Mouse (Mus musculus) small intestine, adult 2 months (tissue): ENCODE data around the gene Psma2. TPM values are rescaled to one million over a fixed set of nuclear protein-coding genes. Genes with fewer than 3 reads are reported as not detected.

Experiments used
- H3K27ac ChIP-seq: fragments of 200-500 bp; 2 replicates; pipeline ENCODE4 v1.5.1; 2012; ENCODE audit warnings: low read depth, low read length, control low read depth, inconsistent platforms; ENCODE audit not compliant: insufficient read depth
- H3K27me3 ChIP-seq: fragments of 200-500 bp; 2 replicates; pipeline ENCODE4 v1.6.1; 2012; ENCODE audit warnings: mild to moderate bottlenecking, moderate library complexity, low read length, inconsistent platforms; ENCODE audit not compliant: control insufficient read depth, insufficient read depth
- H3K36me3 ChIP-seq: fragments of 200-500 bp; 2 replicates; pipeline ENCODE4 v1.6.1; 2012; ENCODE audit warnings: mild to moderate bottlenecking, low read length, control low read depth, inconsistent platforms; ENCODE audit not compliant: control insufficient read depth, insufficient read depth
- H3K4me1 ChIP-seq: fragments of 200-500 bp; 2 replicates; pipeline ENCODE4 v1.6.1; 2012; ENCODE audit warnings: low read length, inconsistent platforms, mixed read lengths; ENCODE audit not compliant: control insufficient read depth, insufficient read depth, insufficient read length
- H3K4me3 ChIP-seq: fragments of 200-500 bp; 2 replicates; pipeline ENCODE4 v1.5.1; 2012; ENCODE audit warnings: low read depth, mild to moderate bottlenecking, control low read depth, inconsistent platforms, low read length, moderate library complexity
- CTCF ChIP-seq: fragments of 200-500 bp; IDR thresholded peaks from 2 replicates; pipeline ENCODE4 v1.5.1; 2012; ENCODE audit warnings: low read depth, mild to moderate bottlenecking, control low read depth, inconsistent platforms, low read length, moderate library complexity, mixed read lengths; ENCODE audit not compliant: insufficient replicate concordance, insufficient read length; ENCODE audit errors: extremely low read depth
- POLR2A ChIP-seq: fragments of 200-500 bp; IDR thresholded peaks from 2 replicates; pipeline ENCODE4 v1.6.1; 2012; ENCODE audit warnings: low read depth, mild to moderate bottlenecking, control low read depth, inconsistent platforms, low read length, moderate library complexity
- WGBS: fragments of 180-500 bp; shearing (Covaris S2); methylation state at CpG from one replicate; pipeline ENCODE4 v1.1.7; 2018; 5-methylcytosine and 5-hydroxymethylcytosine counted together
- polyA plus RNA-seq: library from polyadenylated mRNA; depleted of rRNA; stranded (reverse); fragments of >200 nt; gene quantifications from 2 replicates; pipeline ENCODE4 v1.2.3, GENCODE M21; 2012

Gene Psma2
- polyA plus RNA-seq, 1 experiment = 24.8 TPM

GRCm38 (mm10) chr13:14618724-14619123 is 5.7 kb downstream of the Psma2 start:
- H3K4me3 ChIP-seq = no peak overlapping the region
- peaks cover 3% of the 10 kb centered on the region; the same call in 1 of the 2 replicates for H3K4me1 ChIP-seq
- TF ChIP-seq POLR2A (no peak), CTCF (no peak)
- WGBS = 8% methylated on average over 2 of the region's 2 CpGs
- no peaks in the 10 kb centered on the region for H3K27me3 ChIP-seq
- H3K27ac ChIP-seq = no peak overlapping the region
- H3K36me3 ChIP-seq = peaks cover 43% of the 10 kb centered on the region

DNA sequence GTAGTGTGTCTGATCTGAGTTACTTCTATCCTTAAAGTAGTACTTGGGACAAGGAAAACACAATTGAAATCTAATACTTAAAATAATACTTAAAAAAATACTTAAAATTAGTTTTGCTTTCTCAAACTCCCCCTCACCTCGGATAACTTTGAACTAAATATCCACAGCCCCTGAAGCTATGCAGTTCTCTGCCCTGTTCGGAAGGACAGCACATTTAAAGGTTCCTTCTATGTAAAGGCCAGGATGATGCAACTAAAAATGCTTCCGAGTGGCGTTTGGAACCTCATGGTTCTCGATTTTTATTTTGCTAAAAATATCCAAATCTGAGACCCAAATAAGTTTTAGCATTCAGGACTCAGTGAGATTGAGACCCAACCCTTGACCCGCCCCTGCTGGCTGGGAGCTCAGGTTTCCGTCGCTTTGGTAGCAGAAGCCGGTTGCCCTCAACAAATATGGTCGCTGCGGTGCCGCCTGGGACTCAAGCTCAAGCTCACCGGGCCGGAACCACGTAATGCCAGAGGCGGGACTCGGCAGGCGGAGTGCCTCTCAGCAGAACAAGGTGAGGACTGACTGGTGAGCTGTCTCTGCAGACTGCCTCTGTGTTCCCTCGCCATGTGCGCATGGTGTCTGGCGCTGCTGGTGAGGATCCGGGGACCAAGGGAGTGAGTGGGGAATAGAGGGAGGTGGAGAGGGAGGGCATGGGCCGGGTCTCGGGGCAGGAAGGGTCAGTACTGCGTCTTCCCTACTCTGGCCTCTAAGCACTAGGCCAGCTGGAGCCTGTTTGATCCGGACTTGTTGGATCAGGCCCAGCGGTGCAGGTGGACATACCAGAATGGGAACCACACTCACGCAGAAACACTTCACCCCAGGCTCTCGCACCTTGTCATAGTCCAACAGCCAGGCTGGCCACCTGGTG is 16.9 kb downstream of the Psma2 start, which contains the start of gene AW209491:
TSS of gene AW209491 (plus strand) at position 429 of the 916 bp plus-strand sequence.
- no peak within 1 kb of the TSS for H3K27ac ChIP-seq
- WGBS = 1% methylated on average over 29 of the region's 29 CpGs

DNA sequence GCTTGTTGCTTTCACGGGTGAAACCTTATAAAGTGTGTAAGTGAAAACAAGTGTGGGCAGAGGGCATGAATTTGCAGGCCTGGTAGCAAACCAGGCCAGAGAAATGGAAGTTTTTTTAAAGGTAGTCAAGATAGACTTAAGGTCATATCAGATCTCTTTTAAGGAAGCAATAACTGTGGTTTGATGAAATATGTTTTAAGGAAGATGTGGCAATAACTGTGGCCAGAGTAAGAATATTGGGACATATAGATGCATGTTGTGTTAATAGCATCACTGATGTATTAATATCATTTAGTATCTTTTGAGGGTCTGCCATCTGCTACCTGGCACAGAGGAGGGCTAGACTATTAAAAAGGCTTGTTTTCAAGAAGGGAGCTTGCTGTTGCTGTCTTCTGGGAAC is 27.0 kb downstream of the Psma2 start:
- no peaks in the 10 kb centered on the region for H3K4me1 ChIP-seq
- TF ChIP-seq POLR2A (no peak), CTCF (no peak)
- H3K36me3 ChIP-seq = peaks cover 19% of the 10 kb centered on the region
- WGBS = 9% methylated on average over 1 of the region's 1 CpGs
- no peaks in the 10 kb centered on the region for H3K27me3 ChIP-seq
- H3K27ac ChIP-seq = no peak overlapping the region
- no peak overlapping the region for H3K4me3 ChIP-seq

More for the DNA sequence above, 16.9 kb downstream of the Psma2 start, which contains the start of gene AW209491:
- Histone ChIP-seq H3K27me3 (no peaks in the 10 kb centered on the region), H3K4me3 (peak within 1 kb of the TSS; percentile 83), H3K36me3 (peaks cover 18% of the 10 kb centered on the region), H3K4me1 (no peaks in the 10 kb centered on the region)
- TF ChIP-seq POLR2A (peak; percentile 56; the same call in 1 of the 2 replicates), CTCF (0 out of 2 replicates have a peak, but pooled peaks have one; percentile 16)

DNA sequence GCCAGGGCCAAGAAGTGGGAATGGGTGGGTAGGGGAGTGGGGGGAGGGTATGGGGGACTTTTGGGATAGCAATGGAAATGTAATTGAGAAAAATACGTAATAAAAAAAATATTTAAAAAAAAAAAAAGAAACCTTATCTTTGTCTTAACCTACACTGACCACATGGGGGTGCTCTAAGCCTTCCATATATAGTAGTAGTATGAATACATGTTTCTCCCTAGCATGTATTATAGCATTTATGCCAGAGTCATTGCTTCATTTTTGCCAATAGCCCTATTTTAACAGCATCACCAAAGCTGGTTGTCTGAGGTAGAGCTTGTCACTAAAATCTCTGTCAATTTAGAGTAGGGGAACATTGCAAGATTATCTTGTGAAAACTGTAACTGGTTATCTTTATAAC is 36.3 kb downstream of the Psma2 start:
- no peaks in the 10 kb centered on the region for H3K36me3 ChIP-seq
- no peaks in the 10 kb centered on the region for H3K4me1 ChIP-seq
- 15% methylated on average over 1 of the region's 1 CpGs for WGBS
- H3K4me3 ChIP-seq = no peak overlapping the region
- no peaks in the 10 kb centered on the region for H3K27me3 ChIP-seq
- TF ChIP-seq CTCF = no peak
- no peak for TF ChIP-seq POLR2A
- no peak overlapping the region for H3K27ac ChIP-seq

GRCm38 (mm10) chr13:14667107-14667506 is 54.1 kb downstream of the Psma2 start:
- no peaks in the 10 kb centered on the region for H3K27me3 ChIP-seq
- TF ChIP-seq POLR2A (no peak), CTCF (no peak)
- 78% methylated on average over 4 of the region's 4 CpGs for WGBS

DNA sequence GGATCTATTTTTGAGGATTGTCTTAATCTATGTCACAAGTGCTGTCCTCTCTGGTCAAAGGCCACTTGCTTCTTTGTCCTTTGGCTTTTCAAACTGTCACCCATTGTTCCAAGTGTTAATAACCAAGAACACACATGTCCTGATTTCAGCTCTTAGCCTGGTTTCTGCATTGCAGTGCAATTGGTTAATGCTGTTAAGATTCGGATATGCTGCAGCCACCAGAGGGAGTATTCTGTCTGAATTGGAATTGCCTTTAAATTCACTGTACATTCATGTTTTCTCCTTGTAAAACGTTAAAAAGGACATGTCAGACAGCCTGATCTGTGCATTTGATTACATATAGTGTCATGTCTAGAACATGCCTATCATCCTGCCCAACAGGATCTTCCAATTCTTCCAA is 57.3 kb downstream of the Psma2 start:
- no peaks in the 10 kb centered on the region for H3K36me3 ChIP-seq
- no peaks in the 10 kb centered on the region for H3K27me3 ChIP-seq
- no peak for TF ChIP-seq CTCF
- 22% methylated on average over 2 of the region's 2 CpGs for WGBS
- no peak overlapping the region for H3K27ac ChIP-seq
- no peak overlapping the region for H3K4me3 ChIP-seq
- H3K4me1 ChIP-seq = no peaks in the 10 kb centered on the region

More at GRCm38 (mm10) chr13:14667107-14667506, 54.1 kb downstream of the Psma2 start:
- H3K27ac ChIP-seq = no peak overlapping the region
- H3K4me3 ChIP-seq = no peak overlapping the region
- H3K4me1 ChIP-seq = no peaks in the 10 kb centered on the region
- H3K36me3 ChIP-seq = no peaks in the 10 kb centered on the region

DNA sequence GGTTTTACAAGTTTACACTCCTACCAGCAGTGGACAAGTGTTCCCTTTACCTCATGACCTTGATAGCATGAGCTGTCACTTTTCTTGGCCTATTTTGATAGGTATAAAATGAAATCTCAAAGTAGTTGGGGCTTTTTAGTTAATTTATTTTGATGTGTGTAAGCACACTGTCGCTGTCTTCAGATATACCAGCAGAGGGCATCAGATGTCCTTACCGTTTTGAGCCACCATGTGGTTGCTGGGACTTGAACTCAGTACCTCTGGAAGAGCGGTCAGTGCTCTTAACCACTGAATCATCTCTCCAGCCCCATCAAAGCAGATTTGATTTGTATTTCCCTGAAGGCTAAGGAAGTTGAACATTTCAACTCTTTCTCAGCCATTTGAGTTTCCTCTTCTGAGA is 75.9 kb downstream of the Psma2 start:
- H3K36me3 ChIP-seq = no peaks in the 10 kb centered on the region
- TF ChIP-seq POLR2A (no peak), CTCF (no peak)
- H3K27me3 ChIP-seq = no peaks in the 10 kb centered on the region
- whole genome bisulfite sequencing = 70% methylated on average over 3 of the region's 3 CpGs
- no peak overlapping the region for H3K4me3 ChIP-seq
- no peak overlapping the region for H3K27ac ChIP-seq
- no peaks in the 10 kb centered on the region for H3K4me1 ChIP-seq
